Mouse (Mus musculus) embryonic facial prominence, embryonic 12.5 days (tissue): ENCODE results near the gene Wrap53. TPM values are rescaled to one million over a fixed set of nuclear protein-coding genes. Genes with fewer than 3 reads are reported as not detected.
"Not testable (repeated sequence)": the region's sequence is repeated elsewhere in the genome, so short reads cannot be mapped to it uniquely, and the experiment has no call there.

Experiments used
- ATAC-seq: fragments of 200-750 bp; cut with Nextera tagmentation; 2 replicates; pipeline ENCODE4 v1.8.0; 2017; ENCODE audit not compliant: insufficient number of reproducible peaks, insufficient read depth, low FRiP score, low TSS enrichment
- H3K27ac ChIP-seq: fragments of 300-500 bp; sonication (generic); 2 replicates; pipeline ENCODE4 v1.5.1; 2016; ENCODE audit warnings: mild to moderate bottlenecking
- H3K27me3 ChIP-seq: fragments of 300-500 bp; sonication (generic); 2 replicates; pipeline ENCODE4 v1.6.1; 2016; ENCODE audit warnings: mild to moderate bottlenecking, moderate library complexity
- H3K36me3 ChIP-seq: fragments of 300-500 bp; sonication (generic); 2 replicates; pipeline ENCODE4 v1.6.1; 2016; ENCODE audit warnings: mild to moderate bottlenecking
- H3K4me1 ChIP-seq: fragments of 300-500 bp; sonication (generic); 2 replicates; pipeline ENCODE4 v1.6.1; 2016
- H3K4me2 ChIP-seq: fragments of 300-500 bp; sonication (generic); replicated peaks from 2 replicates; pipeline ENCODE4 v1.6.1; 2016; ENCODE audit warnings: mild to moderate bottlenecking, moderate library complexity
- H3K4me3 ChIP-seq: fragments of 300-500 bp; sonication (generic); 2 replicates; pipeline ENCODE4 v1.5.1; 2016; ENCODE audit warnings: mild to moderate bottlenecking
- H3K9ac ChIP-seq: fragments of 300-500 bp; sonication (generic); 2 replicates; pipeline ENCODE4 v1.6.1; 2016; ENCODE audit warnings: mild to moderate bottlenecking, moderate library complexity
- H3K9me3 ChIP-seq: fragments of 300-500 bp; sonication (generic); 2 replicates; pipeline ENCODE4 v1.6.1; 2016; ENCODE audit warnings: mild to moderate bottlenecking, moderate library complexity
- WGBS: fragments of 180-500 bp; shearing (Covaris S2); methylation state at CpG from one replicate; pipeline ENCODE4 v1.1.7; 2016; 5-methylcytosine and 5-hydroxymethylcytosine counted together
- polyA plus RNA-seq: library from polyadenylated mRNA; unstranded; fragments of >200 nt; fragmentation: Nextera tagmentation; extraction: Ambion mirVana; gene quantifications from 2 replicates; pipeline ENCODE4 v1.2.1, GENCODE M21; 2016

Wrap53 gene
- polyA plus RNA-seq, 1 experiment from 2014 or later, result 29.4 TPM

GRCm38 (mm10) chr11:69547071-69547470 lies 33.0 kb downstream of the Wrap53 start:
- H3K36me3 ChIP-seq, result no peaks in the 10 kb centered on the region
- peak overlapping the region; percentile 54 for H3K9ac ChIP-seq
- H3K4me1 ChIP-seq, result peaks cover 25% of the 10 kb centered on the region
- no peaks in the 10 kb centered on the region for H3K9me3 ChIP-seq
- 4% methylated on average over 15 of the region's 15 CpGs for WGBS
- peak overlapping the region; percentile 79 for H3K4me2 ChIP-seq
- H3K4me3 ChIP-seq, result peak overlapping the region; percentile 43
- peak; percentile 11; the same call in 1 of the 2 replicates for ATAC-seq
- peaks cover 10% of the 10 kb centered on the region for H3K27me3 ChIP-seq
- H3K27ac ChIP-seq, result peak overlapping the region; percentile 93

GRCm38 (mm10) chr11:69546423-69547053 lies 33.5 kb downstream of the Wrap53 start:
- peaks cover 10% of the 10 kb centered on the region for H3K27me3 ChIP-seq
- H3K9me3 ChIP-seq, result no peaks in the 10 kb centered on the region
- H3K4me3 ChIP-seq, result peak overlapping the region; percentile 43
- H3K27ac ChIP-seq, result peak overlapping the region; percentile 93
- peak overlapping the region; percentile 54 for H3K9ac ChIP-seq
- H3K4me2 ChIP-seq, result peak overlapping the region; percentile 79
- 1% methylated on average over 44 of the region's 44 CpGs for WGBS
- no peaks in the 10 kb centered on the region for H3K36me3 ChIP-seq
- H3K4me1 ChIP-seq, result peaks cover 25% of the 10 kb centered on the region
- peak; percentile 74 for ATAC-seq

- Histone ChIP-seq H3K4me2 (peak overlapping the region; percentile 79), H3K9ac (peak overlapping the region; percentile 54), H3K4me3 (peak overlapping the region; percentile 43), H3K36me3 (no peaks in the 10 kb centered on the region), H3K27me3 (peaks cover 10% of the 10 kb centered on the region), H3K9me3 (no peaks in the 10 kb centered on the region), H3K4me1 (peaks cover 25% of the 10 kb centered on the region), H3K27ac (peak overlapping the region; percentile 93)
- ATAC-seq, result 0 out of 2 replicates have a peak, but pooled peaks have one; percentile 16
- WGBS, result 12% methylated on average over 7 of the region's 7 CpGs
Measured at GRCm38 (mm10) chr11:69545957-69546356, 34.1 kb downstream of the Wrap53 start.

GRCm38 (mm10) chr11:69543598-69543997 lies 36.5 kb downstream of the Wrap53 start:
- Histone ChIP-seq H3K36me3 (no peaks in the 10 kb centered on the region), H3K4me2 (no peak overlapping the region), H3K9ac (no peak overlapping the region), H3K4me3 (no peak overlapping the region), H3K27me3 (no peaks in the 10 kb centered on the region), H3K4me1 (peaks cover 21% of the 10 kb centered on the region), H3K9me3 (no peaks in the 10 kb centered on the region), H3K27ac (no peak overlapping the region)
- 43% methylated on average over 3 of the region's 3 CpGs for WGBS
- no peak for ATAC-seq

GRCm38 (mm10) chr11:69541741-69542140 lies 38.3 kb downstream of the Wrap53 start:
- H3K27me3 ChIP-seq, H3K9ac ChIP-seq, H3K9me3 ChIP-seq, H3K27ac ChIP-seq, H3K4me1 ChIP-seq, H3K36me3 ChIP-seq, H3K4me3 ChIP-seq, ATAC-seq, H3K4me2 ChIP-seq: not testable (repeated sequence)
- 83% methylated on average over 1 of the region's 3 CpGs for WGBS

- Histone ChIP-seq H3K27me3 (no peaks in the 10 kb centered on the region), H3K27ac (no peak overlapping the region), H3K36me3 (no peaks in the 10 kb centered on the region), H3K4me2 (no peak overlapping the region), H3K4me3 (no peak overlapping the region), H3K4me1 (peaks cover 10% of the 10 kb centered on the region; the same call in 1 of the 2 replicates), H3K9ac (no peak overlapping the region), H3K9me3 (no peaks in the 10 kb centered on the region)
- ATAC-seq, result no peak
- WGBS, result 80% methylated on average over 2 of the region's 2 CpGs
Measured at GRCm38 (mm10) chr11:69540700-69541099, 39.4 kb downstream of the Wrap53 start.

GRCm38 (mm10) chr11:69534990-69535389 lies 45.1 kb downstream of the Wrap53 start:
- no peak overlapping the region for H3K4me3 ChIP-seq
- H3K9ac ChIP-seq, result no peak overlapping the region
- H3K4me2 ChIP-seq, result no peak overlapping the region
- H3K9me3 ChIP-seq, result no peaks in the 10 kb centered on the region
- H3K27me3 ChIP-seq, result no peaks in the 10 kb centered on the region
- ATAC-seq, result no peak
- 87% methylated on average over 1 of the region's 1 CpGs for WGBS
- no peak overlapping the region for H3K27ac ChIP-seq
- no peaks in the 10 kb centered on the region for H3K36me3 ChIP-seq
- peaks cover 5% of the 10 kb centered on the region; the same call in 1 of the 2 replicates for H3K4me1 ChIP-seq

GRCm38 (mm10) chr11:69532480-69533150 lies 47.4 kb downstream of the Wrap53 start:
- no peak overlapping the region for H3K4me3 ChIP-seq
- no peaks in the 10 kb centered on the region for H3K9me3 ChIP-seq
- WGBS, result 79% methylated on average over 7 of the region's 7 CpGs
- H3K4me2 ChIP-seq, result no peak overlapping the region
- no peaks in the 10 kb centered on the region for H3K27me3 ChIP-seq
- ATAC-seq, result no peak
- peaks cover 4% of the 10 kb centered on the region; the same call in 1 of the 2 replicates for H3K4me1 ChIP-seq
- no peak overlapping the region for H3K27ac ChIP-seq
- no peaks in the 10 kb centered on the region for H3K36me3 ChIP-seq
- H3K9ac ChIP-seq, result no peak overlapping the region

- not testable (repeated sequence) for H3K9me3 ChIP-seq, H3K4me2 ChIP-seq, H3K9ac ChIP-seq, H3K27ac ChIP-seq, H3K36me3 ChIP-seq, H3K4me3 ChIP-seq, ATAC-seq, H3K27me3 ChIP-seq
- 87% methylated on average over 6 of the region's 6 CpGs for WGBS
- H3K4me1 ChIP-seq, result peaks cover 18% of the 10 kb centered on the region
Measured at GRCm38 (mm10) chr11:69530755-69531154, 49.3 kb downstream of the Wrap53 start.

GRCm38 (mm10) chr11:69530281-69530680 lies 49.8 kb downstream of the Wrap53 start:
- H3K27me3 ChIP-seq, H3K36me3 ChIP-seq, H3K9me3 ChIP-seq, ATAC-seq, H3K4me2 ChIP-seq, H3K9ac ChIP-seq, H3K4me3 ChIP-seq, H3K27ac ChIP-seq: not testable (repeated sequence)
- H3K4me1 ChIP-seq, result peaks cover 18% of the 10 kb centered on the region
- WGBS, result 90% methylated on average over 3 of the region's 3 CpGs

GRCm38 (mm10) chr11:69528031-69528390 lies 52.0 kb downstream of the Wrap53 start:
- Histone ChIP-seq H3K36me3 (no peaks in the 10 kb centered on the region), H3K4me2 (0 out of 2 replicates have a peak overlapping the region, but pooled peaks have one; percentile 48), H3K9me3 (no peaks in the 10 kb centered on the region), H3K9ac (no peak overlapping the region), H3K4me3 (no peak overlapping the region), H3K27me3 (no peaks in the 10 kb centered on the region), H3K27ac (peak overlapping the region; percentile 76; the same call in 1 of the 2 replicates), H3K4me1 (peaks cover 18% of the 10 kb centered on the region)
- WGBS, result 85% methylated on average over 4 of the region's 4 CpGs
- ATAC-seq, result no peak
